In genomic region chr2:110564673-110565627, GRCm38 (mm10) we compare ENCODE assay signal across 7 mouse cellular contexts. TPM values are rescaled to one million over a fixed set of nuclear protein-coding genes. Genes with fewer than 3 reads are reported as not detected.
DNase-seq lines count a peak whose midpoint lies in the region; ATAC-seq and TF ChIP-seq lines count a peak whose summit lies in the region.

No protein-coding gene starts in this region.

- DNase-seq in adrenal gland, postnatal 10 days: peak; percentile 75
- DNase-seq in embryo, embryonic 10 days (ENCODE audit: low spot score): peak; percentile 85
- peak; percentile 60 for DNase-seq in gastrocnemius, postnatal 10 days
- DNase-seq in left cerebral cortex, postnatal 10 days (ENCODE audit: extremely low spot score in 1 of 2, low spot score in 2 of 2): peak; percentile 38 to 70
- peak; percentile 41 for DNase-seq in midbrain, embryonic 10.5 days (ENCODE audit: low spot score)

- H3K9me3 ChIP-seq in intestine, postnatal 0 days (ENCODE audit: control insufficient read depth): no peaks in the 10 kb centered on the region
- no peaks in the 10 kb centered on the region for H3K9me3 ChIP-seq in midbrain, embryonic 10.5 days (replicated peaks)
- H3K9me3 ChIP-seq in stomach, embryonic 14.5 days (ENCODE audit: control insufficient read depth, low read depth, low read length): no peaks in the 10 kb centered on the region

- no peaks in the 10 kb centered on the region for H3K27me3 ChIP-seq in intestine, postnatal 0 days (replicated peaks; ENCODE audit: control insufficient read depth, insufficient read depth, low read length)
- no peaks in the 10 kb centered on the region for H3K27me3 ChIP-seq in midbrain, embryonic 10.5 days (ENCODE audit: low read depth, poor library complexity, severe bottlenecking)
- no peaks in the 10 kb centered on the region for H3K27me3 ChIP-seq in stomach, embryonic 14.5 days (ENCODE audit: control insufficient read depth, insufficient read depth, low read length)

- H3K4me1 ChIP-seq in intestine, postnatal 0 days (replicated peaks; ENCODE audit: control insufficient read depth, insufficient read depth, low read length): no peaks in the 10 kb centered on the region
- H3K4me1 ChIP-seq in midbrain, embryonic 10.5 days: peaks cover 5% of the 10 kb centered on the region
- H3K4me1 ChIP-seq in stomach, embryonic 14.5 days (ENCODE audit: control insufficient read depth, insufficient read depth, low read length): no peaks in the 10 kb centered on the region

- H3K36me3 ChIP-seq in intestine, postnatal 0 days (ENCODE audit: control insufficient read depth, insufficient read depth): no peaks in the 10 kb centered on the region
- no peaks in the 10 kb centered on the region for H3K36me3 ChIP-seq in midbrain, embryonic 10.5 days
- no peaks in the 10 kb centered on the region for H3K36me3 ChIP-seq in stomach, embryonic 14.5 days (ENCODE audit: control insufficient read depth, insufficient read depth, low read length)

- no peak overlapping the region for H3K4me2 ChIP-seq in intestine, postnatal 0 days (replicated peaks; ENCODE audit: low read depth)
- H3K4me2 ChIP-seq in stomach, embryonic 14.5 days (replicated peaks; ENCODE audit: low read depth, low read length): no peak overlapping the region

- H3K9ac ChIP-seq in intestine, postnatal 0 days (ENCODE audit: low read depth, low read length): no peak overlapping the region
- H3K9ac ChIP-seq in stomach, embryonic 14.5 days (replicated peaks; ENCODE audit: low read depth, low read length): no peak overlapping the region

- peak; percentile 68 for ATAC-seq in intestine, postnatal 0 days
- peak; percentile 88 for ATAC-seq in stomach, embryonic 14.5 days (ENCODE audit: insufficient number of reproducible peaks, insufficient read depth, low FRiP score, low read depth)

- H3K27ac ChIP-seq in intestine, postnatal 0 days (ENCODE audit: low read depth, low read length): no peak overlapping the region
- H3K27ac ChIP-seq in midbrain, embryonic 10.5 days (replicated peaks): no peak overlapping the region
- H3K27ac ChIP-seq in stomach, embryonic 14.5 days (ENCODE audit: low read length): no peak overlapping the region

- intact Hi-C loops in left cerebral cortex, postnatal 10 days (cut with DNase I): loop anchor here (5.0 to 10.0 kb wide), 3 partner anchors 338 to 663 kb away; no protein-coding TSS in a partner anchor

- peak; percentile 85 for TF ChIP-seq CTCF in intestine, postnatal 0 days (IDR thresholded peaks at IDR 0.05; ENCODE audit: low read depth)

- WGBS in intestine, postnatal 0 days: 38% methylated on average over 5 of the region's 5 CpGs
- WGBS in midbrain, embryonic 10.5 days: 37% methylated on average over 5 of the region's 5 CpGs
- 35% methylated on average over 5 of the region's 5 CpGs for WGBS in stomach, embryonic 14.5 days

- H3K4me3 ChIP-seq in intestine, postnatal 0 days (ENCODE audit: low read depth, low read length): no peak overlapping the region
- no peak overlapping the region for H3K4me3 ChIP-seq in midbrain, embryonic 10.5 days
- H3K4me3 ChIP-seq in stomach, embryonic 14.5 days (ENCODE audit: low read depth, low read length): no peak overlapping the region

RNA-seq across cellular contexts. Expression of gene Slc5a12, which starts 32.1 kb away (rescaled TPM):
- total RNA-seq in adrenal gland, postnatal 10 days (2021): under 1 TPM in 1 of 2 experiments, not detected in 1; 0.09 TPM
- not detected for total RNA-seq in gastrocnemius, postnatal 10 days (2021)
- 0.31 and 0.53 TPM in 2 replicates for polyA plus RNA-seq in intestine, postnatal 0 days (2015; fragmentation: Nextera tagmentation; extraction: Ambion mirVana)
- not detected for total RNA-seq in left cerebral cortex, postnatal 10 days (2021)
- not detected in 2 replicates for polyA plus RNA-seq in midbrain, embryonic 10.5 days (2016; fragmentation: Nextera tagmentation; extraction: Ambion mirVana)
- polyA plus RNA-seq in stomach, embryonic 14.5 days (2014; fragmentation: Nextera tagmentation; extraction: Ambion mirVana): not detected in 2 replicates
